In genomic region chr4:123916748-123917547, GRCm38 (mm10) we compare ENCODE assay signal across 8 mouse cellular contexts. TPM values are rescaled to one million over a fixed set of nuclear protein-coding genes. Genes with fewer than 3 reads are reported as not detected.
DNase-seq lines count a peak whose midpoint lies in the region; ATAC-seq lines count a peak whose summit lies in the region.

TSS of gene Rragc (plus strand) at chr4:123917446.

- intact Hi-C loops in gastrocnemius, postnatal 14 days (cut with DNase I; ENCODE audit: low total_unique reads) = no loop called here
- intact Hi-C loops in left cerebral cortex, postnatal 10 days (cut with DNase I) = no loop called here

- peak; percentile 98 for ATAC-seq in inflammation-experienced regulatory T-cells, adult 6 months
- ATAC-seq in megakaryocyte-erythroid progenitor cell, adult 5-6 weeks (replicated peaks; ENCODE audit: low FRiP score, low TSS enrichment, poor library complexity, severe bottlenecking) = peak; percentile 97

- DNase-seq in adipocyte (ENCODE audit: low spot score) = peak; percentile 98
- peak; percentile 99 for DNase-seq in embryo, embryonic 10 days (ENCODE audit: low spot score)
- peak; percentile 100 for DNase-seq in gastrocnemius, postnatal 14 days
- peak; percentile 100 for DNase-seq in left cerebral cortex, postnatal 10 days (ENCODE audit: extremely low spot score in 1 of 2, low spot score in 2 of 2)
- peak; percentile 100 for DNase-seq in right cerebral cortex, postnatal 25 days
- peak; percentile 100 for DNase-seq in urinary bladder, postnatal 4 days (ENCODE audit: low spot score in 2 of 2)

RNA-seq across cellular contexts. Expression of gene Rragc, which starts in this region (rescaled TPM):
- 10 to 100 TPM; 21.4 to 24.2 TPM for total RNA-seq in gastrocnemius, postnatal 14 days (2021)
- polyA plus RNA-seq in inflammation-experienced regulatory T-cells, adult 6 months (2017; shearing (Covaris generic)) = 1 to 10 TPM; 6.8 to 9.8 (median 7.8) TPM
- total RNA-seq in left cerebral cortex, postnatal 10 days (2021) = 10 to 100 TPM; 47.4 to 52.6 TPM
- total RNA-seq in megakaryocyte-erythroid progenitor cell, adult 5-6 weeks (2014; fragmentation: Nextera tagmentation) = 28.4 and 45.4 TPM in 2 replicates
- total RNA-seq in megakaryocyte-erythroid progenitor cell, adult 5-6 weeks (2017) = 21.4 and 55.9 TPM in 2 replicates

Comparison
In these comparisons a context has a peak if more than half of its experiments do, and no peak if none do; other contexts are left out.
1. Peak in every context shown above with its lines: DNase-seq and ATAC-seq.